Mouse (Mus musculus) embryonic facial prominence, embryonic 14.5 days (tissue): ENCODE measurements at regions not wholly inside any gene's neighbourhood (a gene's known extent, or its start where the extent isn't known, plus 50 kb on each side); places are given as distances from the start of the nearest gene placed in this dataset.
A peak's percentile ranks its signal among the peaks of the same experiment; 100 is the strongest.

Experiments used
- ATAC-seq: fragments of 200-750 bp; cut with Nextera tagmentation; 2 replicates; pipeline ENCODE4 v1.8.0; 2017; ENCODE audit warnings: low read depth, moderate number of reproducible peaks, moderate TSS enrichment
- DNase-seq: peaks from one replicate; pipeline ENCODE4 v3.0.0-alpha.2; 2015; ENCODE audit warnings: low spot score
- H3K27ac ChIP-seq: fragments of 300-500 bp; sonication (generic); replicated peaks from 2 replicates; pipeline ENCODE4 v1.5.1; 2014; ENCODE audit warnings: low read depth, mild to moderate bottlenecking, low read length, moderate library complexity
- H3K27me3 ChIP-seq: fragments of 300-500 bp; sonication (generic); replicated peaks from 2 replicates; pipeline ENCODE4 v1.6.1; 2014; ENCODE audit warnings: low read length; ENCODE audit not compliant: control insufficient read depth, insufficient read depth
- H3K36me3 ChIP-seq: fragments of 300-500 bp; sonication (generic); 2 replicates; pipeline ENCODE4 v1.6.1; 2014; ENCODE audit warnings: low read length, mixed read lengths; ENCODE audit not compliant: control insufficient read depth, insufficient read depth
- H3K4me1 ChIP-seq: fragments of 300-500 bp; sonication (generic); 2 replicates; pipeline ENCODE4 v1.6.1; 2014; ENCODE audit warnings: antibody characterized with exemption, low read length; ENCODE audit not compliant: control insufficient read depth, insufficient read depth
- H3K4me2 ChIP-seq: fragments of 300-500 bp; sonication (generic); 2 replicates; pipeline ENCODE4 v1.6.1; 2014; ENCODE audit warnings: low read depth, mild to moderate bottlenecking, low read length, moderate library complexity, mixed read lengths
- H3K4me3 ChIP-seq: fragments of 300-500 bp; sonication (generic); 2 replicates; pipeline ENCODE4 v1.5.1; 2014; ENCODE audit warnings: low read depth, mild to moderate bottlenecking, low read length
- H3K9ac ChIP-seq: fragments of 300-500 bp; sonication (generic); 2 replicates; pipeline ENCODE4 v1.6.1; 2014; ENCODE audit warnings: low read depth, mild to moderate bottlenecking, low read length, moderate library complexity, mixed read lengths
- H3K9me3 ChIP-seq: fragments of 300-500 bp; sonication (generic); 2 replicates; pipeline ENCODE4 v1.6.1; 2016; ENCODE audit warnings: low read length; ENCODE audit not compliant: control insufficient read depth
- WGBS: fragments of 180-500 bp; shearing (Covaris S2); extraction: QIAGEN DNeasy Blood & Tissue Kit; methylation state at CpG from one replicate; pipeline ENCODE4 v1.1.7; 2014; 5-methylcytosine and 5-hydroxymethylcytosine counted together

DNA sequence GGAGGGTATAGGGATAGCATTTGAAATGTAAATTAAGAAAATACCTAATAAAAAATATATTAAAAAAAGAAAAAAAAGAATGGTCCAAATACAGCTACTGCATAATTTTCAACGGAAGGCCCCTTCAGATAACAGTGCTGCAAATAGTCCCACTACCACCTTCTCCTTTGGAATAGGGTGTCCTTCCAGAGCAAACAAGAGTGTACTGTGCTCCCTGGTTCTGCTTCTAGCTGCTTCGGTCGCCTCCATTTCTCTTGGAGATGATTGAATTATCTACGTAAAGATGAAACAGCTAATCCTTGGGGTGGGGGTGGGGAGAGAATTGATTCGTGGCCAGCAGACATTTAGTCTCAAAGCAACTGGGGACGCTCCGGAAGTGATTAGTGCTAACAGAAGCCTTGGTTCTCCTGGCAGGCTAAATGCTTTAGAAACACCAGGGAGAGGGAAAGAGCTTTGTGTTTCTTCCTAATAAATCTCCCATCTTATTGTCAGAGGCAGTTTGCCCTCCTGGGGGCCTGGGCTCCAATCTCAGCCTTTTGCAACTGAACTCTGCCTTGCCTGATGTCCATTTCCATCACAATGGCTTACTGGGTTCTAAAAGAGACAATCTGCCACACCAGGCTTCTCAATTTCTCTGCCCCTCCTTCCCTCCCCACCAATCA is 184.5 kb upstream of the Tbl1xr1 start:
- H3K36me3 ChIP-seq = no peaks in the 10 kb centered on the region
- no peak overlapping the region for H3K27ac ChIP-seq
- WGBS = 26% methylated on average over 7 of the region's 7 CpGs
- no peaks in the 10 kb centered on the region for H3K27me3 ChIP-seq
- peak; percentile 46 for DNase-seq
- H3K4me3 ChIP-seq = no peak overlapping the region
- peak; percentile 50; the same call in 1 of the 2 replicates for ATAC-seq
- H3K9ac ChIP-seq = no peak overlapping the region
- H3K4me1 ChIP-seq = peaks cover 7% of the 10 kb centered on the region
- H3K4me2 ChIP-seq = 0 out of 2 replicates have a peak overlapping the region, but pooled peaks have one; percentile 6
- no peaks in the 10 kb centered on the region for H3K9me3 ChIP-seq

- peak; percentile 70 for DNase-seq
- Histone ChIP-seq H3K9ac (no peak overlapping the region), H3K27me3 (no peaks in the 10 kb centered on the region), H3K36me3 (no peaks in the 10 kb centered on the region), H3K4me1 (peaks cover 11% of the 10 kb centered on the region), H3K27ac (no peak overlapping the region), H3K9me3 (no peaks in the 10 kb centered on the region), H3K4me3 (no peak overlapping the region), H3K4me2 (no peak overlapping the region)
- WGBS = 31% methylated on average over 8 of the region's 8 CpGs
- ATAC-seq = peak; percentile 87
Measured at GRCm38 (mm10) chr3:21892864-21893404, 183.5 kb upstream of the Tbl1xr1 start.

GRCm38 (mm10) chr3:21895551-21895950 is 180.9 kb upstream of the Tbl1xr1 start:
- DNase-seq (no peak), ATAC-seq (no peak)
- no peaks in the 10 kb centered on the region for H3K9me3 ChIP-seq
- H3K9ac ChIP-seq = no peak overlapping the region
- H3K4me3 ChIP-seq = no peak overlapping the region
- 84% methylated on average over 2 of the region's 2 CpGs for WGBS
- H3K27me3 ChIP-seq = no peaks in the 10 kb centered on the region
- H3K4me2 ChIP-seq = no peak overlapping the region
- no peaks in the 10 kb centered on the region for H3K36me3 ChIP-seq
- no peak overlapping the region for H3K27ac ChIP-seq
- peaks cover 11% of the 10 kb centered on the region for H3K4me1 ChIP-seq

- Histone ChIP-seq H3K9me3 (no peaks in the 10 kb centered on the region), H3K27me3 (no peaks in the 10 kb centered on the region), H3K9ac (no peak overlapping the region), H3K27ac (no peak overlapping the region), H3K4me1 (0 out of 2 replicates have a peak, but pooled peaks cover 3% of the 10 kb centered on the region), H3K36me3 (no peaks in the 10 kb centered on the region), H3K4me2 (no peak overlapping the region), H3K4me3 (no peak overlapping the region)
- 76% methylated on average over 5 of the region's 5 CpGs for WGBS
- DNase-seq (no peak), ATAC-seq (no peak)
Measured at GRCm38 (mm10) chr3:21898241-21898640, 178.2 kb upstream of the Tbl1xr1 start.

- Histone ChIP-seq H3K27me3 (no peaks in the 10 kb centered on the region), H3K27ac (no peak overlapping the region)
Measured at GRCm38 (mm10) chr3:21905384-21906073, 170.9 kb upstream of the Tbl1xr1 start.

GRCm38 (mm10) chr3:21908828-21909227 is 167.6 kb upstream of the Tbl1xr1 start:
- H3K4me2 ChIP-seq = no peak overlapping the region
- no peak for DNase-seq
- no peak overlapping the region for H3K4me3 ChIP-seq
- no peak overlapping the region for H3K27ac ChIP-seq
- H3K4me1 ChIP-seq = no peaks in the 10 kb centered on the region
- 90% methylated on average over 4 of the region's 4 CpGs for WGBS
- H3K27me3 ChIP-seq = no peaks in the 10 kb centered on the region
- H3K9me3 ChIP-seq = no peaks in the 10 kb centered on the region
- H3K9ac ChIP-seq = no peak overlapping the region
- no peaks in the 10 kb centered on the region for H3K36me3 ChIP-seq
- no peak for ATAC-seq

More at GRCm38 (mm10) chr3:21905384-21906073, 170.9 kb upstream of the Tbl1xr1 start:
- Histone ChIP-seq H3K4me3 (no peak overlapping the region), H3K9me3 (no peaks in the 10 kb centered on the region), H3K4me1 (no peaks in the 10 kb centered on the region), H3K4me2 (no peak overlapping the region), H3K36me3 (no peaks in the 10 kb centered on the region), H3K9ac (no peak overlapping the region)
- no peak for DNase-seq
- no peak for ATAC-seq
- 43% methylated on average over 2 of the region's 2 CpGs for WGBS

DNA sequence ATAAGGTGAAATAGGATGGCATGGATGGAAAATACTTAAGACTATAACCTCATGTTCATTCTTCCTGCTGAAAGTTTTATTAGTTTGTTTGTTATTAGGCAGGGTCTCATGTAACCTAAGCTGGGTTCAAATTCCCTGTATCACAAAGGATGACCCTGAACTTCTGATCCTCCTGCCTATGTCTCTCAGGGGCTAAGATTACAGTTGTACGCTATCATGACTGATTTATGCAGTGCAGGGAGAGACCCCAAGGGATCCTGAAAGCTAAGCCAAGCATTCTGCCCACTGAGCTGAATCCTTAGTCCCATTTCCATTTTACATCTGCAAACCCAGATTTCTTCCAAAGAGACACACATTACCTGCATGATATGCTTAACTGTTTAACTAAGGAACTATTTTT is 166.4 kb upstream of the Tbl1xr1 start:
- Histone ChIP-seq H3K4me3 (no peak overlapping the region), H3K27ac (no peak overlapping the region), H3K4me2 (no peak overlapping the region), H3K9me3 (no peaks in the 10 kb centered on the region), H3K4me1 (no peaks in the 10 kb centered on the region), H3K36me3 (no peaks in the 10 kb centered on the region), H3K27me3 (no peaks in the 10 kb centered on the region), H3K9ac (no peak overlapping the region)
- DNase-seq (no peak), ATAC-seq (no peak)
- WGBS = 43% methylated on average over 1 of the region's 1 CpGs

- Histone ChIP-seq H3K36me3 (no peaks in the 10 kb centered on the region), H3K4me2 (no peak overlapping the region), H3K27ac (no peak overlapping the region), H3K4me3 (no peak overlapping the region), H3K4me1 (no peaks in the 10 kb centered on the region), H3K9ac (no peak overlapping the region), H3K9me3 (no peaks in the 10 kb centered on the region), H3K27me3 (no peaks in the 10 kb centered on the region)
- no peak for ATAC-seq
- no peak for DNase-seq
Measured at GRCm38 (mm10) chr3:21911071-21911470, 165.4 kb upstream of the Tbl1xr1 start.
